Mouse (Mus musculus) CH12.LX (cell line): ENCODE results near the gene Fggy.

Experiments used
- BHLHE40 ChIP-seq: IDR thresholded peaks from 2 replicates; pipeline ENCODE4 v1.6.1; 2011; ENCODE audit warnings: mild to moderate bottlenecking, low read depth, low read length, improper control_type of control experiment
- CHD2 ChIP-seq: IDR thresholded peaks from 2 replicates; pipeline ENCODE4 v1.6.1; 2011; ENCODE audit warnings: low read length, improper control_type of control experiment
- CTCF ChIP-seq, 2 experiments: IDR thresholded peaks in 1 of 2; conservative IDR thresholded peaks in 1 of 2; 2 replicates each; pipeline ENCODE4 v1.5.1; 2011 to 2012; ENCODE audit warnings: low read depth in 2 of 2, low read length in 2 of 2, improper control_type of control experiment in 1 of 2, inconsistent platforms in 1 of 2, mild to moderate bottlenecking in 1 of 2, moderate library complexity in 1 of 2
- EP300 ChIP-seq: IDR thresholded peaks from 2 replicates; pipeline ENCODE4 v1.6.1; 2011; ENCODE audit warnings: low read length, improper control_type of control experiment
- GABPA ChIP-seq: IDR thresholded peaks from 2 replicates; pipeline ENCODE4 v1.6.1; 2012; ENCODE audit warnings: low read depth, low read length, improper control_type of control experiment, inconsistent platforms; ENCODE audit not compliant: insufficient replicate concordance
- HCFC1 ChIP-seq: IDR thresholded peaks from 2 replicates; pipeline ENCODE4 v1.6.1; 2012; ENCODE audit warnings: low read depth, mild to moderate bottlenecking, inconsistent platforms, low read length, improper control_type of control experiment
- MAX ChIP-seq: IDR thresholded peaks from 2 replicates; pipeline ENCODE4 v1.6.1; 2011; ENCODE audit warnings: low read length, improper control_type of control experiment
- NELFE ChIP-seq: IDR thresholded peaks from 2 replicates; pipeline ENCODE4 v1.6.1; 2011; ENCODE audit warnings: low read depth, low read length, improper control_type of control experiment
- POLR2A ChIP-seq: IDR thresholded peaks from 2 replicates; pipeline ENCODE4 v1.6.1; 2011; ENCODE audit warnings: low read depth, mild to moderate bottlenecking, improper control_type of control experiment, low read length
- RAD21 ChIP-seq: IDR thresholded peaks from 2 replicates; pipeline ENCODE4 v1.6.1; 2011; ENCODE audit warnings: low read depth, mild to moderate bottlenecking, low read length, improper control_type of control experiment, moderate library complexity

- no peak for TF ChIP-seq BHLHE40
- TF ChIP-seq HCFC1 = no peak
- TF ChIP-seq CHD2 = no peak
- no peak for TF ChIP-seq NELFE
- no peak for TF ChIP-seq EP300
- no peak for TF ChIP-seq POLR2A
- no peak for TF ChIP-seq GABPA
- no peak for TF ChIP-seq CTCF (conservative IDR thresholded peaks at IDR 0.05 in 1 of 2, IDR thresholded peaks at IDR 0.05 in 1 of 2; ENCODE audit: low read depth in 2 of 2, low read length in 2 of 2)
- no peak for TF ChIP-seq MAX
- no peak for TF ChIP-seq RAD21
Measured at GRCm38 (mm10) chr4:95518382-95518781, 38.9 kb upstream of the Fggy start.
